In the genomic region with DNA sequence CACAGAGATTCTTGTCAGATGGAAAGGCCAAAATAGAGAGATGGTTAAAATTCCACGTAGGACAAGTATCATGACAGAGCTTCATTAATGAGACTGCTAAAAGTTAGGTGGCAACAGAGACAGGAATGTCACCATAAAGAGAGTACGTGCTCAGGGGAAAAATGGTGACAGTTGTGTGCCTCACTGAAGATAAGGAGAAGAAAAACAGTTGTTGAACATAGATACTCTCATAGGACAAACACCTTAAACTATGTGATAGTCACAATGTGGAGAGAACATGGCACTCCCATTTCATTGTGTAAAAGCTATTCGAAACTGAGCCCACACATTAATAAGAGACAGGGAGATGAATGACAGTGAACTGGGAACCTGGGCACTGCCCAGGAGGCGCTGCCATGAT, we compare ENCODE assay signal across 29 mouse cellular contexts.
A peak's percentile ranks its signal among the peaks of the same experiment; 100 is the strongest.
DNase-seq lines count a peak whose midpoint lies in the region; ATAC-seq lines count a peak whose summit lies in the region.
"Had no signal": no experiment of that assay in that cellular context is flagged by ENCODE, and none has a peak within 500 bp of the region (broad histone marks: within the 10 kb centered on the region; RNA-seq: fewer than 3 reads in every experiment).

No protein-coding gene starts in this region.

- H3K4me3 ChIP-seq in liver, embryonic 11.5 days (ENCODE audit: low read depth, low read length): peak overlapping the region; percentile 40
- H3K4me3 ChIP-seq in liver, embryonic 15.5 days (replicated peaks): peak overlapping the region; percentile 44; the same call in 1 of the 2 replicates
- H3K4me3 ChIP-seq in kidney, embryonic 15.5 days (replicated peaks): no peak overlapping the region
- no peak overlapping the region for H3K4me3 ChIP-seq in forebrain, embryonic 11.5 days (ENCODE audit: low read depth, low read length)
- H3K4me3 ChIP-seq: embryonic facial prominence, embryonic 10.5 days; embryonic facial prominence, embryonic 15.5 days; heart, embryonic 10.5 days; heart, embryonic 15.5 days; hindbrain, embryonic 12.5 days; limb, embryonic 10.5 days; limb, embryonic 15.5 days had no signal

- H3K36me3 ChIP-seq in liver, embryonic 11.5 days (ENCODE audit: control insufficient read depth, insufficient read depth, low read length): no peaks in the 10 kb centered on the region
- no peaks in the 10 kb centered on the region for H3K36me3 ChIP-seq in liver, embryonic 15.5 days (replicated peaks)
- H3K36me3 ChIP-seq in kidney, embryonic 15.5 days: no peaks in the 10 kb centered on the region
- no peaks in the 10 kb centered on the region for H3K36me3 ChIP-seq in forebrain, embryonic 11.5 days (ENCODE audit: control insufficient read depth, insufficient read depth, low read length)
- H3K36me3 ChIP-seq: embryonic facial prominence, embryonic 10.5 days; embryonic facial prominence, embryonic 15.5 days; heart, embryonic 10.5 days; heart, embryonic 15.5 days; hindbrain, embryonic 12.5 days; limb, embryonic 10.5 days; limb, embryonic 15.5 days had no signal

- DNase-seq in liver, embryonic 11.5 days (ENCODE audit: low spot score): peak; percentile 29
- no peak for DNase-seq in liver
- no peak for DNase-seq in forebrain, embryonic 11.5 days (ENCODE audit: low spot score)
- DNase-seq in heart, adult 11 months: no peak
- DNase-seq: adrenal gland, postnatal 25 days; cerebellum, postnatal 25 days; gastrocnemius, postnatal 14 days; kidney, adult 9 months; kidney, postnatal 14 days; layer of hippocampus, adult 9-11 months; lung, postnatal 4 days; midbrain, embryonic 14.5 days; right cerebral cortex, postnatal 25 days; spleen, adult 18-20 months; thymus, adult 18-20 months; thymus, postnatal 36 days had no signal

- peak; percentile 71 for ATAC-seq in liver, embryonic 11.5 days (replicated peaks; ENCODE audit: low FRiP score)
- ATAC-seq in erythroblast, adult 5-6 weeks (replicated peaks; ENCODE audit: low FRiP score, poor library complexity, severe bottlenecking): 0 out of 2 replicates have a peak, but pooled peaks have one; percentile 21
- peak; percentile 52 for ATAC-seq in liver, embryonic 15.5 days (ENCODE audit: insufficient read depth)
- no peak for ATAC-seq in kidney, embryonic 15.5 days (replicated peaks; ENCODE audit: low FRiP score)
- no peak for ATAC-seq in forebrain, embryonic 11.5 days (replicated peaks; ENCODE audit: low FRiP score)
- ATAC-seq: forebrain, embryonic 16.5 days; intestine, embryonic 16.5 days; lung, postnatal 0 days had no signal

- no peaks in the 10 kb centered on the region for H3K27me3 ChIP-seq in liver, embryonic 11.5 days (replicated peaks; ENCODE audit: control insufficient read depth, insufficient read depth, low read length)
- no peaks in the 10 kb centered on the region for H3K27me3 ChIP-seq in liver, embryonic 15.5 days
- H3K27me3 ChIP-seq in kidney, embryonic 15.5 days: no peaks in the 10 kb centered on the region
- H3K27me3 ChIP-seq in forebrain, embryonic 11.5 days (ENCODE audit: control insufficient read depth, insufficient read depth, low read length): no peaks in the 10 kb centered on the region
- H3K27me3 ChIP-seq: embryonic facial prominence, embryonic 15.5 days; heart, embryonic 15.5 days; hindbrain, embryonic 12.5 days; limb, embryonic 15.5 days had no signal

- peak overlapping the region; percentile 61; the same call in 1 of the 2 replicates for H3K9ac ChIP-seq in liver, embryonic 11.5 days (ENCODE audit: low read depth, low read length)
- H3K9ac ChIP-seq in liver, embryonic 15.5 days: peak overlapping the region; percentile 45
- no peak overlapping the region for H3K9ac ChIP-seq in kidney, embryonic 15.5 days
- no peak overlapping the region for H3K9ac ChIP-seq in forebrain, embryonic 11.5 days (ENCODE audit: low read length)
- H3K9ac ChIP-seq: embryonic facial prominence, embryonic 15.5 days; heart, embryonic 15.5 days; hindbrain, embryonic 12.5 days; limb, embryonic 15.5 days had no signal

- H3K27ac ChIP-seq in liver, embryonic 11.5 days (ENCODE audit: low read depth, low read length): peak overlapping the region; percentile 80
- H3K27ac ChIP-seq in liver, embryonic 15.5 days (replicated peaks): peak overlapping the region; percentile 91
- no peak overlapping the region for H3K27ac ChIP-seq in kidney, embryonic 15.5 days
- no peak overlapping the region for H3K27ac ChIP-seq in forebrain, embryonic 11.5 days (ENCODE audit: low read depth, low read length)
- H3K27ac ChIP-seq: embryonic facial prominence, embryonic 10.5 days; embryonic facial prominence, embryonic 15.5 days; heart, embryonic 15.5 days; hindbrain, embryonic 12.5 days; limb, embryonic 10.5 days; limb, embryonic 15.5 days had no signal

- peaks cover 42% of the 10 kb centered on the region for H3K4me1 ChIP-seq in liver, embryonic 11.5 days (replicated peaks; ENCODE audit: control insufficient read depth, insufficient read depth, low read length)
- H3K4me1 ChIP-seq in liver, embryonic 15.5 days (replicated peaks): peaks cover 85% of the 10 kb centered on the region
- peaks cover 23% of the 10 kb centered on the region for H3K4me1 ChIP-seq in kidney, embryonic 15.5 days
- H3K4me1 ChIP-seq in forebrain, embryonic 11.5 days (replicated peaks; ENCODE audit: control insufficient read depth, insufficient read depth, low read length): no peaks in the 10 kb centered on the region
- H3K4me1 ChIP-seq: heart, embryonic 15.5 days had no signal

- WGBS in liver, embryonic 11.5 days: 73% methylated on average over 4 of the region's 4 CpGs
- WGBS in liver, embryonic 15.5 days (ENCODE audit: insufficient replicate concordance): 46% methylated on average over 4 of the region's 4 CpGs
- WGBS in kidney, embryonic 15.5 days: 95% methylated on average over 4 of the region's 4 CpGs
- WGBS in forebrain, embryonic 11.5 days: 92% methylated on average over 4 of the region's 4 CpGs

- H3K9me3 ChIP-seq in liver, embryonic 11.5 days (ENCODE audit: control insufficient read depth, low read length): no peaks in the 10 kb centered on the region
- no peaks in the 10 kb centered on the region for H3K9me3 ChIP-seq in liver, embryonic 15.5 days (replicated peaks)
- H3K9me3 ChIP-seq in kidney, embryonic 15.5 days (replicated peaks): no peaks in the 10 kb centered on the region
- no peaks in the 10 kb centered on the region for H3K9me3 ChIP-seq in forebrain, embryonic 11.5 days (ENCODE audit: control insufficient read depth, low read length)
- H3K9me3 ChIP-seq: embryonic facial prominence, embryonic 10.5 days; embryonic facial prominence, embryonic 15.5 days; heart, embryonic 10.5 days; heart, embryonic 15.5 days; hindbrain, embryonic 12.5 days; limb, embryonic 10.5 days; limb, embryonic 15.5 days had no signal

- peak overlapping the region; percentile 45 for H3K4me2 ChIP-seq in liver, embryonic 11.5 days
- H3K4me2 ChIP-seq in liver, embryonic 15.5 days: peak overlapping the region; percentile 53
- no peak overlapping the region for H3K4me2 ChIP-seq in kidney, embryonic 15.5 days
- H3K4me2 ChIP-seq in forebrain, embryonic 11.5 days (ENCODE audit: low read depth, low read length, severe bottlenecking): no peak overlapping the region
- H3K4me2 ChIP-seq: embryonic facial prominence, embryonic 15.5 days; heart, embryonic 15.5 days; hindbrain, embryonic 12.5 days; limb, embryonic 15.5 days had no signal

Comparison
In these comparisons a context has a peak if more than half of its experiments do, and no peak if none do; other contexts are left out.
1. ATAC-seq: peak in liver, embryonic 11.5 days (single experiment), erythroblast, adult 5-6 weeks (single experiment) and liver, embryonic 15.5 days (single experiment); none in kidney, embryonic 15.5 days (single experiment) and forebrain, embryonic 11.5 days (single experiment).
2. H3K27ac ChIP-seq: peak in liver, embryonic 11.5 days (single experiment) and liver, embryonic 15.5 days (single experiment); none in kidney, embryonic 15.5 days (single experiment) and forebrain, embryonic 11.5 days (single experiment).
3. H3K4me2 ChIP-seq: peak in liver, embryonic 11.5 days (single experiment) and liver, embryonic 15.5 days (single experiment); none in kidney, embryonic 15.5 days (single experiment) and forebrain, embryonic 11.5 days (single experiment).
4. H3K4me3 ChIP-seq: peak in liver, embryonic 11.5 days (single experiment) and liver, embryonic 15.5 days (single experiment); none in kidney, embryonic 15.5 days (single experiment) and forebrain, embryonic 11.5 days (single experiment).
5. H3K9ac ChIP-seq: peak in liver, embryonic 11.5 days (single experiment) and liver, embryonic 15.5 days (single experiment); none in kidney, embryonic 15.5 days (single experiment) and forebrain, embryonic 11.5 days (single experiment).